Mouse (Mus musculus): ENCODE measurements around the gene Col16a1. TPM values are rescaled to one million over a fixed set of nuclear protein-coding genes. Genes with fewer than 3 reads are reported as not detected.

The Col16a1 gene
- polyA plus RNA-seq, 1 experiment, result 9.0 TPM

DNA sequence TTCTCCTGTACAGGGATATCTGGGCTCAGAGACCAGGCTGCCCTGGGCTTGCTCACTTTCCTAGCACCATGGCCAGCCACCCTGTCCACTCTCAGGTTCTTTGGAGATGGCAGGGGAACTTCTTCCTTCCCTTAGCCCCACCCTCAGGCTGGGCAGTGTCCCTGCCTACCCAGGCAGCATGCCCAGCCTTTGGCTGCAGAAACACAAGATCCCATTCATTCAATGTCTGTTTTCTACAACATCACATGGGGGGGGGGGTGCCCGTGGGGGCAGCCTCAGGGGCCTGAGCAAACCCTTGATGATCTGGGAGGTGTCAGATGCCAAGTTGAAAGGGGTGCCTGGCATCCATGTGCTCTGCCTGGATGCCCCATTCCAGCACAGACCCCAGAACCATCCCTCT, 7.1 kb downstream of the Col16a1 start:
- H3K4me1 ChIP-seq (ENCODE audit: control insufficient read depth, insufficient read depth, insufficient read length), result no peaks in the 10 kb centered on the region
- H3K27ac ChIP-seq (ENCODE audit: insufficient read depth, low read length), result no peak overlapping the region
- WGBS, result 67% methylated on average over 1 of the region's 1 CpGs
- TF ChIP-seq POLR2A (IDR thresholded peaks at IDR 0.05; ENCODE audit: low read depth, low read length), result no peak
- no peak for TF ChIP-seq CTCF (IDR thresholded peaks at IDR 0.05; ENCODE audit: extremely low read depth, insufficient read depth, insufficient read length, insufficient replicate concordance)
- no peak overlapping the region for H3K4me3 ChIP-seq (ENCODE audit: extremely low read depth, insufficient read depth, insufficient read length)
- DNase-seq (ENCODE audit: low read depth in 1 of 2, low spot score in 2 of 2), result no peak
- no peaks in the 10 kb centered on the region for H3K27me3 ChIP-seq (ENCODE audit: control insufficient read depth, insufficient read depth, low read length)
- no peaks in the 10 kb centered on the region for H3K36me3 ChIP-seq (ENCODE audit: control insufficient read depth, insufficient read depth, low read length)

DNA sequence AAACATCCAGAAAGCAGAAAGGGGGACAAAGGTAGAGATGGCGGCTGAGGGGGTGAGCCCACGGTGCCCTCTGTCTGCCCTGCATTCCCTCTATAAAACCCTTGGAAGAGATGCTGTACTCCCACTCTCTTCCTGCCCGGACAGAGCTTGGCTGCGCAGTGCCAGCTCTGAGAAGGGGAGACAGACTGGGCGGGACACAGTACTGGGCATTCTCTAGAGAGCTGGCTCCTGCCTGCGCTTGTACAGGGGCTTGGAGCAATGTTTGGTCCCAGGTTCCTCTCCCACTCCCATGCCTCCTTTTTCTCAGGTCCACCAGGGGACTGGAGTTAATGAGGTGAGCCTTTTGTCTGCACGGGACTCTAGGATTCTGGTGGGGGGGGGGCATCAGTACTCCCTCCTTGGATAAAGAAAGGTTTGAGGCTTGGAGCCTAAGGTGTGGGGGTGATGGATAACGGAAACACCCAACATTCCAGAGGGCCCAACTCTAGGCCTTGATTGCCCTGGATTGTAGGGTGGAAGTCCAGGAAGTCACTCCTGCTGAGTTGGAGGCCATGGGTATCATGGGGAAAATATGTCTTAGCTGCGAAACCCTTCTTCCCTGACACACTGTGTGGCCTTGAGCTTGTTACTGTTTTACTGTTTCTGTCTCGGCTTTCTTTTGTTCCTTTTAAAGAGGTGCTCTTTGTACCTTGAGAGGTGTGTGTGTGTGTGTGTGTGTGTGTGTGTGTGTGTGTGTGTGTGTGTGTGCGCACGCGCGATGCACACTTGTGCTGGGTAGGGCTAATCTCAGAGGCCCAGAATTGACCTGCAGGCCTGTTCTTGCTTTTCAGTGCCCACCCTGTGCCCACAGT, 7.7 kb downstream of the Col16a1 start:
- TF ChIP-seq CTCF (IDR thresholded peaks at IDR 0.05; ENCODE audit: extremely low read depth, insufficient read depth, insufficient read length, insufficient replicate concordance) (no peak), POLR2A (IDR thresholded peaks at IDR 0.05; ENCODE audit: low read depth, low read length) (no peak)
- no peaks in the 10 kb centered on the region for H3K27me3 ChIP-seq (ENCODE audit: control insufficient read depth, insufficient read depth, low read length)
- no peak for DNase-seq (ENCODE audit: low read depth in 1 of 2, low spot score in 2 of 2)
- WGBS, result 92% methylated on average over 14 of the region's 14 CpGs
- no peaks in the 10 kb centered on the region for H3K36me3 ChIP-seq (ENCODE audit: control insufficient read depth, insufficient read depth, low read length)
- no peaks in the 10 kb centered on the region for H3K4me1 ChIP-seq (ENCODE audit: control insufficient read depth, insufficient read depth, insufficient read length)
- no peak overlapping the region for H3K4me3 ChIP-seq (ENCODE audit: extremely low read depth, insufficient read depth, insufficient read length)
- H3K27ac ChIP-seq (ENCODE audit: insufficient read depth, low read length), result no peak overlapping the region

DNA sequence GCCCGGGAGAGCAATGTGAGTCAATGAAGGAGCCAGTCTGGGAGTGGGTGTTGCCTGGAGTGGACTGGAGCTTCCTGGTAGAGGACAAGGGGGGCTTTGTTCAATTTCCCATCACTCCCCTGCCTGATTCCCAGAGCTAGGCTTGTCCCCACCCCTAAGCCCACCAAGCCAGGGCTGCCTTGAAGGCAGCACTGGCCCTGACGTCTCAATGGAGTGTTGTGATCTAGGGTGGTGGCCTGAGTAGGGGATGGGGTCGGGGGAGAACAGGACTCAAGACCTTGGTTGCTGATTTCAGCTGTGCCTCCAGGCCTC, 8.3 kb downstream of the Col16a1 start:
- DNase-seq (ENCODE audit: low read depth in 1 of 2, low spot score in 2 of 2), result no peak
- 86% methylated on average over 3 of the region's 3 CpGs for WGBS
- H3K27me3 ChIP-seq (ENCODE audit: control insufficient read depth, insufficient read depth, low read length), result no peaks in the 10 kb centered on the region
- no peaks in the 10 kb centered on the region for H3K4me1 ChIP-seq (ENCODE audit: control insufficient read depth, insufficient read depth, insufficient read length)
- no peaks in the 10 kb centered on the region for H3K36me3 ChIP-seq (ENCODE audit: control insufficient read depth, insufficient read depth, low read length)
- no peak overlapping the region for H3K4me3 ChIP-seq (ENCODE audit: extremely low read depth, insufficient read depth, insufficient read length)
- no peak overlapping the region for H3K27ac ChIP-seq (ENCODE audit: insufficient read depth, low read length)
- no peak for TF ChIP-seq CTCF (IDR thresholded peaks at IDR 0.05; ENCODE audit: extremely low read depth, insufficient read depth, insufficient read length, insufficient replicate concordance)
- TF ChIP-seq POLR2A (IDR thresholded peaks at IDR 0.05; ENCODE audit: low read depth, low read length), result no peak

DNA sequence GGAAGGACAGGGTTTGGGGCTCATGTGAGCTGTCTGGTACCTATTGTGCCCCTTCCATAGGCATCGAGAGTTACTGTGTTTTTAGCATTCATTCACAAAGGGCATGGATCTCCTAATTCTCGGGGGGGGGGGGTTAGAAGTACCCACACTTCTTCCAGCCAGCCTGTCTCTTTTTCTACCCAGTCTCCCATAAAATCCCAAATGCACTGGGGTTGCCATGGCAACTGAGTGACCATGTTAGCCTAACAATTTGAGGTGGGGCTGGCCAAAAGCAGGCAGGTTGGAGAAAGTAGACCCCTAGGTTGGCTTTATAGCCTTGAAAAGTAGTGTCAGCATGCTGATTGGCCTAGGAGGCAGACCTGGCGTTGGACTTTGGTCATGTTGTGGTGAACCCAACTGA, 8.8 kb downstream of the Col16a1 start:
- WGBS, result 86% methylated on average over 3 of the region's 3 CpGs

DNA sequence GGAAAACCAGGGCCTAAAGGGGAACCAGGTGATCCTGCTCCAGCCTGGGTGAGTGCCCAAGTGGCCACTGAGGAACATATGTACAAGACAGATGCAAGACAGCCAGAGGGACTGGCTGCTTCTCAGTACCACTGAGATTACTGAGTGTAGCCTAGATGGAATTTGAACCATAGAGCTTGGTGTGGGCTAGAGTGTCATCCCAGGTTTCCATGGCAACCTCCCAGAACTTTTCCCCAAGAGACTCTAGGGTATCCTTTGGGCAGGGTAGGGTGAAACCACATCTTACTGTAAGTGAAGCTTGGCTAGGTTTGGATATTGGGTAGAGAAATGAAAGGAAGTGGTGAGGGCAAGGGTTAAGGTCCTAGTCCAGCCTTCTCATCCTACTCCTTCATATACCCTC, 13.3 kb downstream of the Col16a1 start:
- no peak overlapping the region for H3K27ac ChIP-seq (ENCODE audit: insufficient read depth, low read length)
- no peaks in the 10 kb centered on the region for H3K36me3 ChIP-seq (ENCODE audit: control insufficient read depth, insufficient read depth, low read length)
- no peaks in the 10 kb centered on the region for H3K27me3 ChIP-seq (ENCODE audit: control insufficient read depth, insufficient read depth, low read length)
- no peak for DNase-seq (ENCODE audit: low read depth in 1 of 2, low spot score in 2 of 2)
- H3K4me3 ChIP-seq (ENCODE audit: extremely low read depth, insufficient read depth, insufficient read length), result no peak overlapping the region
- TF ChIP-seq POLR2A (IDR thresholded peaks at IDR 0.05; ENCODE audit: low read depth, low read length) (no peak), CTCF (IDR thresholded peaks at IDR 0.05; ENCODE audit: extremely low read depth, insufficient read depth, insufficient read length, insufficient replicate concordance) (no peak)
- no peaks in the 10 kb centered on the region for H3K4me1 ChIP-seq (ENCODE audit: control insufficient read depth, insufficient read depth, insufficient read length)

More for the DNA sequence above, 8.8 kb downstream of the Col16a1 start:
- H3K4me1 ChIP-seq (ENCODE audit: control insufficient read depth, insufficient read depth, insufficient read length), result no peaks in the 10 kb centered on the region
- no peak overlapping the region for H3K4me3 ChIP-seq (ENCODE audit: extremely low read depth, insufficient read depth, insufficient read length)
- H3K27me3 ChIP-seq (ENCODE audit: control insufficient read depth, insufficient read depth, low read length), result no peaks in the 10 kb centered on the region
- no peak overlapping the region for H3K27ac ChIP-seq (ENCODE audit: insufficient read depth, low read length)
- TF ChIP-seq CTCF (IDR thresholded peaks at IDR 0.05; ENCODE audit: extremely low read depth, insufficient read depth, insufficient read length, insufficient replicate concordance), result no peak
- no peak for DNase-seq (ENCODE audit: low read depth in 1 of 2, low spot score in 2 of 2)
- no peaks in the 10 kb centered on the region for H3K36me3 ChIP-seq (ENCODE audit: control insufficient read depth, insufficient read depth, low read length)

DNA sequence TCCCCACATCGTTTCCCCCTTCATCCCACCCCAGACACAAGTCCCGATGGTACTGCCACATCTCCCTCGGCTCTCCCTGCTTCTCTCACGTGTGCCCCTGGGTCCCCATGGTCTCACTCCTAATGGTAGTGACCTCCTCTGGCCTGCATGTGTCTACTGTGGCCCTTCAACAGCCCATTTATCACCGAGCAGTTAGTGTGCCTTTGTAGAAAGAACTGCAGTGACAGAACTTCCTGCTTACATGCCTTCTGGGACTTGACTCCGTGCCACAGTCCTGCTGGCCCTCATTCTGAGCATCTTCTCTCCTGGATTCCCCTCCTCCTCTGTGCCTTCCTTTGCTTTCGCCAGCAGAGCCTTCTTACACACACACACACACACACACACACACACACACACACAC, 15.6 kb downstream of the Col16a1 start:
- Histone ChIP-seq H3K27ac (ENCODE audit: insufficient read depth, low read length) (no peak overlapping the region), H3K27me3 (ENCODE audit: control insufficient read depth, insufficient read depth, low read length) (no peaks in the 10 kb centered on the region), H3K4me1 (ENCODE audit: control insufficient read depth, insufficient read depth, insufficient read length) (no peaks in the 10 kb centered on the region), H3K36me3 (ENCODE audit: control insufficient read depth, insufficient read depth, low read length) (no peaks in the 10 kb centered on the region), H3K4me3 (ENCODE audit: extremely low read depth, insufficient read depth, insufficient read length) (no peak overlapping the region)
- TF ChIP-seq POLR2A (IDR thresholded peaks at IDR 0.05; ENCODE audit: low read depth, low read length), result no peak
- TF ChIP-seq CTCF (IDR thresholded peaks at IDR 0.05; ENCODE audit: extremely low read depth, insufficient read depth, insufficient read length, insufficient replicate concordance), result no peak
- DNase-seq (ENCODE audit: low read depth in 1 of 2, low spot score in 2 of 2), result no peak
- 61% methylated on average over 7 of the region's 7 CpGs for WGBS

DNA sequence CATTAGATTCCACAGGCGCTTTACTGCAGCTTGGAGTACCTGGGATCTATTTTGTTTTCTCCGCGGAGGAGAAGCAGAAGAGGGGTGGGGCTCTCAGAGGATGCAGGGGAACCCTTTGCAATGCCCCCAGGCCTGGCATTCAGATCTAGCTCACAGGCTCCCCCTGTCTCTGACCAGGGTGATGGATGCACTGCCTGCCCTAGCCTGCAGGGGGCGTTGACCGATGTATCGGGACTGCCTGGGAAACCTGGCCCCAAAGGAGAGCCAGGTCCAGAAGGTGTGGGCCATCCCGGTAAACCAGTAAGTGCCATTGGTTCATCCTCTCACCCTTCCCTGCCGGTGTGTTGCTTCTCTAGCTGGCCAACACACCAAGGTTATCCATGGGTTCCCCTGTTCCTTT, 19.2 kb downstream of the Col16a1 start:
- no peak for TF ChIP-seq CTCF (IDR thresholded peaks at IDR 0.05; ENCODE audit: extremely low read depth, insufficient read depth, insufficient read length, insufficient replicate concordance)
- TF ChIP-seq POLR2A (IDR thresholded peaks at IDR 0.05; ENCODE audit: low read depth, low read length), result no peak
- Histone ChIP-seq H3K4me1 (ENCODE audit: control insufficient read depth, insufficient read depth, insufficient read length) (no peaks in the 10 kb centered on the region), H3K27ac (ENCODE audit: insufficient read depth, low read length) (no peak overlapping the region), H3K27me3 (ENCODE audit: control insufficient read depth, insufficient read depth, low read length) (no peaks in the 10 kb centered on the region), H3K4me3 (ENCODE audit: extremely low read depth, insufficient read depth, insufficient read length) (no peak overlapping the region), H3K36me3 (ENCODE audit: control insufficient read depth, insufficient read depth, low read length) (no peaks in the 10 kb centered on the region)
- no peak for DNase-seq (ENCODE audit: low read depth in 1 of 2, low spot score in 2 of 2)
- WGBS, result 27% methylated on average over 8 of the region's 8 CpGs
